Mouse (Mus musculus) brown adipose tissue, adult 24 weeks (tissue): ENCODE results near the gene Aco1. TPM values are rescaled to one million over a fixed set of nuclear protein-coding genes. Genes with fewer than 3 reads are reported as not detected.

ENCODE experiments used
- H3K27ac ChIP-seq: fragments of 200-500 bp; replicated peaks from 2 replicates; pipeline ENCODE4 v1.5.1; 2012; ENCODE audit warnings: low read depth, mild to moderate bottlenecking, low read length
- H3K4me1 ChIP-seq: fragments of 200-500 bp; 2 replicates; pipeline ENCODE4 v1.6.1; 2012; ENCODE audit warnings: low read length, mixed read lengths; ENCODE audit not compliant: control insufficient read depth, insufficient read depth, insufficient read length
- H3K4me3 ChIP-seq: fragments of 200-500 bp; 2 replicates; pipeline ENCODE4 v1.5.1; 2012; ENCODE audit warnings: low read depth, mild to moderate bottlenecking, low read length, moderate library complexity; ENCODE audit not compliant: insufficient read depth
- polyA plus RNA-seq: library from polyadenylated mRNA; stranded (reverse); fragments of >200 nt; gene quantifications from 2 replicates; pipeline ENCODE4 v1.2.4, GENCODE M21; 2012; ENCODE audit not compliant: missing spikeins, insufficient read depth, insufficient read length

The Aco1 gene
- polyA plus RNA-seq, 1 experiment = 101 TPM

DNA sequence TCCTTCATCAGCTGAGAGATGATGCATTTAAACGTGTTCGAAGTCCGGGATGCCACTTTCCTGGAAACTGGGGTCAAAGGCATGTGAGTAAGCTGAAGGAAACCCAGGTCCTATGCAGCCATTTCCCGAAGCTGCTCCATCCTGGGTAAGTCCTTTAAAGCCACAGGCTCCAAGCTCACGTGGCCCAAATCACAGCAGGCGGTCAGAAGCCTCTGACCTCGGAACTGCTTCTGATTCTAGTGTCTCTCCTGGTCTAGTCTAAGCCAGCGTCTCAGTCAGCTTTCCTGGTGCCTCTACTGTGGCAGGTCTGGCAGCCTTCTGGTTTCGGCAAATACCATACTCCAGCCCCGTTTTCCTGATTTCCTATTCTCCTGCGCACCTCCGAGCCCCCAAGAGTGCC is 77.6 kb downstream of the Aco1 start:
- no peak overlapping the region for H3K27ac ChIP-seq
- H3K4me1 ChIP-seq = no peaks in the 10 kb centered on the region
- H3K4me3 ChIP-seq = no peak overlapping the region

DNA sequence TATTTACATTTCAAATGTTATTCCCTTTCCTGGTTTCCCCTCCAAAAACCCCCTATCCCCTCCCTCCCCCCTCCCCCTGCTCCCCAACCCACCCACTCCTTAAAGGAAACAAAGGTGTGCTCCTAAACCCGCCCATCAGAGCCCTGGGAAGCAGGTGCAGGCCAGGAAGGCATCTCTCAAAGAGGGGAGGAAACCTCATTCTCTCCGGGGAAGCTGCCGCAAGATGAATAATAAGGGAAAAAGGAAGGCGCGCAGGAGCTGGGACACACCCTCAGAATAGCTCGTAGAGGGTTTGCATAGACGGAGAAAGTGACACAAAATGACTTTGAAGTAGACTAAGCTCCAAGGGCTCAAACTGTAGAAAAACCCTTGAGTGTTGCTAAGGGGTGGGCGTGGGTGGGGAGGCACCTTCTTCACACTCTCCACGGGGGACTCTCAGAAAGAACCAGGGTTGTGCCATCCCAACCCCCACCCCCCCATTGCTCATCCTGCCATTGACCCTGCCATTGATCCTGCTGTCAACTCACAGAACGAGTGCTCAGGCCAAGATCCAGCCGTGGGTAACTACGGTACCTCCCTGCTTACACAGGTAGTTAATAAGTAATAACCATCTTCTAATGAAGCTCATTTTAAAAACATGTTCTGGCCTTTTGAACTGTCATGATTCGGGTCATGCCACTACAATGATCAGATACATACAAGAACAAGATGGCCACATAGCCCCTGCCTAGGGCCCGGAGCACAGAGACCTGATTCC is 78.3 kb downstream of the Aco1 start:
- Histone ChIP-seq H3K27ac (no peak overlapping the region), H3K4me3 (no peak overlapping the region), H3K4me1 (no peaks in the 10 kb centered on the region)

DNA sequence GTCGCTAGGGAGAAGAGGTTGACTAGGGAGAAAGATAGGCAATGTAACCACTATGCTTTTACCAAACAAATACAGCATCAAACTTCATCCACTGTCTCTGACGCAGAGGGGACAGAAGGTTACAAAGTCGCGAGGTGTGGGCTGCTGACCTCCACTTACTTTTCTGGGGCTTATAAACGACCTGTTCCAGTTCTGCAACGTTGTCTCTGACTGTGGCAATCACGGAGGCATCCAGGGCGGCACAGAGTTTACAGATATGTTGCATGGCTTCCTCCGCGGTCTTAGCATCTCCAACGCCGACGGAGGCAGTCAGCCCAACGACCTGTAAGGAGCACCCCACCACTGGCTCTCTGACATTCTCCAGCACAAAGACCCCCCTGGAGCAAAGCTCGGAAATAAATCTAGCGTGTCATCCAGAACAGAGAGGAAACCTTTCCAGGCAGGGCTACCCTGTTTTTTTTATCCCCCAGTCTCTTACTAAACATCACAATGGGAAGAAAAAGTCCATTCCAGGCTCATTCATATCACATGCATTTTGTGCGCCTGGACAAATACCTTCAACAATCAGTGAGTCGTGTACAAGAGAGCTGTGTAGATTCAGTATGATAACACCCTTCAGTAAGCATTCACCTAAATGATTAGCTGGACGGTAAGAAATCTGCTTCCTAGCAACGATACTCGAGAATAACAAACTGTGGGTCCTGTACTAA is 79.2 kb downstream of the Aco1 start:
- H3K4me1 ChIP-seq = no peaks in the 10 kb centered on the region
- H3K27ac ChIP-seq = no peak overlapping the region
- no peak overlapping the region for H3K4me3 ChIP-seq

DNA sequence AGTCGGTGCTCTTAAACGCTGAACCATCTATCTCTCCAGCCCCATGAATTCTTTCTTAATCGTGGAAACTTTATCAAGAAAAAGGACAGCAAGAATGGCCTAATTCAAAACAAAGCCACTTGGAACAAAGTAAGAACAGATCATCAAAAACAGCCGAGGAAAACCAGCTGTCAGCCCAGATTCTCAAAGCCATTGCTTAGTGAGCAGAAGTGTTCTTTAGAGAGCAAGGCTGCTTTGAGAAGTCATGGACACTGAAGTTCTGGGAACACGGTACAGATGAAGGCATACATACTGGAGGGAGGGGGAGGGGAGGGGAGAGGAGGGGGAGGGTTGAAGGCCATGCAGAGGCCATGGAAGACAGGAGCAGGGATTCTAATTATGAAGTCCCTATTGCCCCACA is 83.2 kb downstream of the Aco1 start:
- no peak overlapping the region for H3K4me3 ChIP-seq
- no peaks in the 10 kb centered on the region for H3K4me1 ChIP-seq
- H3K27ac ChIP-seq = no peak overlapping the region

DNA sequence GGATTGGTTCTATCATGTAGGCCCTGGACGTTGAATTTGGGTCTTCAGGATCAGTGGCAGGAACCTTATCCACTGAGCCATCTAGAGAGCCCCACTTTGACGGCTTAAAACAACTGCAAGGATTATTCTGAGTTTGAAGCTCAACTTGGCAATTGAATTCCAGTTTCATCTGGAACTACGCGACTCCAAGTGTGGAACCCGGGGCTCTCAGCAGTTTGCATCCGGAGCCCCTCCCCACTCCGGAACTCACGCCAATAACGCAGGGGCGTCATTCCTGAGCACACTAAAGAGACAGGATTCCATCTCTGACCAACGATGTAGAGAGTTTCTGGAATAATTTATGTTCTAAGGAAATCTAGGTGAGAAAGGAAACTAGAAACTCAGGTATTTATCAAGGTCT is 84.2 kb downstream of the Aco1 start:
- no peak overlapping the region for H3K27ac ChIP-seq
- H3K4me3 ChIP-seq = no peak overlapping the region

DNA sequence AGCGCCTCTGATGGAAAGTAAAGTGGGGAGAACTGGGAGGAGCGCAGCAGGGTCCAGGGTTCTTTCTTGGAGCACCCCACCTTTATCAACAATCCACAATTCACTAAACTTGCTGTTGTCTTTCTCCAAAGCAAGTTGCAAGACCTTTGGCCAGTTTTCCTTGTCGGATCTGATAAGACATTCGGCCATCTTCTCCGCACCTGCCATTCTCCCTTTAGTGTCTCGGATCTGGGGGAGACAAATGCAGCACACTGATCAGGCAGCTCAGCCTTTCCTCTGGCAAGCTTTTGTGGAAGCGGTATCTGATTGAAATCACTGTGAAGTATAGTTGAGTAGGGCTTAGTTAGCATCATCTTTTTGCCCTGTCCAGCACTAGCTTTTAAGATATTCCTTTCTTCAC is 85.0 kb downstream of the Aco1 start:
- Histone ChIP-seq H3K4me1 (no peaks in the 10 kb centered on the region), H3K4me3 (no peak overlapping the region), H3K27ac (no peak overlapping the region)

More for the DNA sequence above, 84.2 kb downstream of the Aco1 start:
- no peaks in the 10 kb centered on the region for H3K4me1 ChIP-seq

DNA sequence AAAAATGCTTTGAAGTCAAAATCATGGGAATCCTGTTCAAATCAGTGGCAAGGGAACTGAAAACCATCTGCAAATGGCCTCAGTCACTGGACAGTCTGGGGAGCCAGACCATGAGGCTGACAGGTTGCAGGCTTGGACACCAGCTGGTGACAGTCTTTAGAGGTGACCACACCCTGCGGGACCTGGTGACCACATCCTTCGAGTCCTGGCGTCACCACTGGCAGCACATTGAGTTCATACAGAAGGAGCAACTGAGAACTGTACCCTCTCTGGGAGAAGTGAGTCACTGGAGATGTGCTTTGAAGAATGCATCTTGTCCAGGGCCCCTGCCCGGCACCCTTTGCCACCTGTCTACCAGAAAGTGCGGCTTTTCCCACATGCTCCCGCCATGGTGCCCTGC is 86.8 kb downstream of the Aco1 start:
- Histone ChIP-seq H3K27ac (no peak overlapping the region), H3K4me3 (no peak overlapping the region), H3K4me1 (no peaks in the 10 kb centered on the region)

DNA sequence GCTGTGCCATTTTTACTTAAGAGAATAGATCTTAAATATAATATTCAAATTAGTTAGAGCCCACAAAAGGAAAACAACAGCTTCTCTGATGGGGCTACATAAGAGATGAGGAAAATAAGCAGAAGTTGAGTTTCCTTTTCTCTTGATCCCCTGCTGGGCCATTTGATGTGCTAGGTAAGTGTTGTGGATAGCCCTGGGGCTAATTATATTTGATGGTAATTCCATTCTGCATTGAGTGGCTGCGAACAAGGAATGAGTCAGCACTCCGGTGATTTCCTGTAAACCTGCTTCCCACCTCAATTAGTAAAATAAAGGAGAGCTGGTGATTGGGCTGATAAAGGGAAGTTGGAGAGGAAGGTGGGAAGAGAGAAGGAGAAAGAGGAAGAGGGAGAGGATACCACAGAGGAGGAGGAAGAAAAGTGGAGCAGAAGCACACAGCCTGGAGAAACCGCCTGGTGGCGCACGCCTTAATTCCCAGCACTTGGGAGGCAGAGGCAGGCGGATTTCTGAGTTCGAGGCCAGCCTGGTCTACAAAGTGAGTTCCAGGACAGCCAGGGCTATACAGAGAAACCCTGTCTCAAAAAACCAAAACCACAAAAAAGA is 90.3 kb downstream of the Aco1 start:
- no peaks in the 10 kb centered on the region for H3K4me1 ChIP-seq
- no peak overlapping the region for H3K27ac ChIP-seq
- no peak overlapping the region for H3K4me3 ChIP-seq

DNA sequence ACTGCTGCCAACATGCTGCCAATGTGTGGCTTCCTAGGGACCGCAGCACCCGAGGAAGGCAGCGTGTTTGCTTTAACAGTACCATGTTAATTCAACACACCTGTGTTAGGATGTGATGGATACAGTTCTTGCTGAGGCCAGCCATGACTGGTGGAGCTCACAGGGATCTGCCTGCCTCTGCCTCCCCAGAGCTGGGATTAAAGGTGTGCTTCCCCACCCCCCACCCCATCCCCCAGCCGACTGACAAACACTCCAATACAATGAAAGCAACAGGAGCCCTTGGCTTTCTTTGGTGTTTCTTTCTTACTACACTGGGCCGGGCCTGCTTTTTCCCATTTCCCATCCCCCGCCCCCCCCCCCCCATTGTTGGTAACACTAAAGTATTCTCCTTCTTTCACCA is 91.4 kb downstream of the Aco1 start:
- Histone ChIP-seq H3K27ac (no peak overlapping the region), H3K4me1 (no peaks in the 10 kb centered on the region), H3K4me3 (no peak overlapping the region)

DNA sequence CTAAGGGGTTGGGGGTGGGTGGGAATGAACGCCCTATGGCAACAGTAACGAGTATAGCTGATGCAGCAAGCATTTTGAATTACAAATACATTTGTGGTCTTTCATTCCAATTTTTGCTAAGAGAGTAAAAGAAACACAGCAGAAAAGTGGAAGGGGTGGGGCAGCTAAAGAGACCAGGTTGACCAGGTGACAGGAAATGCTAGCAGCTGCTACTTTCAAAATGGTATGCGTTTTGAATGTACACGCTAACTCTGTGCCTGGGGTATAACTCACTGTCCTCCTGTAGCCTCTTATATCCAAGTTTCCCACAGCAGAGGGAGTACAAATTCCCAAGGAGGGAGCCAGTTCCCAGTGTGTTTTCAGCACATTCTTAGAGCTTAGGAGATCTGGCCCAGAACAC is 93.9 kb downstream of the Aco1 start:
- Histone ChIP-seq H3K4me1 (no peaks in the 10 kb centered on the region), H3K4me3 (no peak overlapping the region), H3K27ac (no peak overlapping the region)

DNA sequence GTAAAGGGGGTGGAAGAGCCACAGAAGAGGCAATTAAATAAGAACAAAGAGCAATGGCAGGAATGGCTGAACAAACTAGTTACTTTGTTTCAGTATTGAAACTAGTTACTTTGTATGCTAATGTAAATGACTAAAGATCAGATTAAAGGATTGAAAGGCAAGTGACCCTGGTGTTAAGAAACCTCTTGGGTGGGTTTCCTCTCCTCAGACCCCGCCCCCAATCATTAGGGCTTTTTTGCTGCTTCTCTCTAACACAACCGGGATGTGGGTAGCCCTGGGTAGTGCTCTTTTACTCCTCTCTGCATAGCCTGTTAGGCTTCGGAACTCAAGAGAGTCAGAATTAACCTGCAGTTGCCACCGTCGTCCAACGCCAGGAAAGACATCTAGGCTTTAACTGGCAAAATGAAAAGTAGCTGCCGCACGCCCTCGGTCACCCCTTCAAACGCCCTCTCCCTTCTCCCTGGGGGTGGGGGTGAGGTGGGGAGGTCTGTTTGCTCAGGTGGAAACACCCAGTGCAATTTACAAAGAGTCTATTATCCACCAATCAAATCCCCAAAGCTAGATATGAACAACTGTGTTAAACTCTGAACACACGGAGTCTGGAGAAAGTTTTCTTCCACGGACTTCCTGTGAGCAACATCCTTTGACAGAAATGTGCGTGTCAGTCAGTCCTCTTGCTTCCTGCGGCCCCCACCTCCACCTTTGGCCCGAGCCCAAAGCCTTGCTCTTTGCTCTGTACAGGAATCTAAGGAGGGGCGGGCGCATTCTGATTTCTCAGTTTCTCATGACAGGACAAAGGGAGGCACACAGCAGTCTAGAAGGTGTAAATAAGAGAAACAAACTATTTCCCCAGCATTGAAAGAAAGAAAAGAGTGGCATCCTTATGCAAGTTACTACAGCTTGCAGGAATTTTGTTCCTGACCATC is 95.9 kb downstream of the Aco1 start:
- peak overlapping the region; percentile 96 for H3K4me3 ChIP-seq
- peak overlapping the region; percentile 94 for H3K27ac ChIP-seq
- no peaks in the 10 kb centered on the region for H3K4me1 ChIP-seq

DNA sequence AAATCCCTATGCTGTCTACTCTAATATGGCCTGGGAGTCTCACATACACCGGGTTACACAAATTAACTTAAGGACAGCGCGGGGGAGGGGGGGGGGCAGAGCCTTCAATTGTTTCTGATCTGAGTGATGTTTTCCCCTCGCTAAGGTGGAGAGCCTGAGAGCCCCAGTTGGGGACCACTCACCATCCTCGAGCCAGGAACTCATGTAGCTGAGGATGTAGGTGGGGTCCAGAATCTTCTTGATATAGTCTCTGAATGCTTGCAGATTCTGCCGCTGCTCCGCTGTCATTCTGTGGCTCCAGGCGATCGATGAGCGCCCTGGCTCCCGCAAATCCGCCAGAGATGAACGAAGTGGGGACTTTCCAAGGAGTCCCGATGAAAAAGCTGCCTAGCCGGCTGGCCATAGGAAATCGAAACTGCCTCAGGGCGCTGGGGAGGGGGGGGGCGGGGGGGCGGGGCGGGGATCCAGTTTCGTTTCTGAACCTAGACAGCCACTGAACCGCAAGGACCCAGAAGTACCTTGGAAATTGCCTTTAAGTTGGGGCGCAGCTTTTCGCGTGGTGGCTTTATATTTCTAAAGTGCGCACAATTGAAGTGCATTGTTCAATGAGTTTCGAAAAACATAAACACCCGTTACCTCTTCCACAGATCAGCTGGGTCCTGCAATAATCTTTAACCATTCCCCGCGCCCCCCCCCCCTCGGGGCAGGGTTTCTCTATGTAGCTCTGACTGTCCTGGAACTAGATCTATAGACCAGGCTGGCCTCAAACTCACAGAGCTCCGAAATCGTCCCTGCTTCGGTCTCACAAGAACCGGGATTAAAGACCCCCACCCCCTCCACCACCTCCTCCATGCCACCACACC is 96.8 kb downstream of the Aco1 start, which contains the start of gene Ddx58:
Gene Ddx58 (minus strand): TSS at position 420 of the 863 bp plus-strand sequence.
- peak within 1 kb of the TSS; percentile 96 for H3K4me3 ChIP-seq
- peak within 1 kb of the TSS; percentile 94 for H3K27ac ChIP-seq
- no peaks in the 10 kb centered on the region for H3K4me1 ChIP-seq

DNA sequence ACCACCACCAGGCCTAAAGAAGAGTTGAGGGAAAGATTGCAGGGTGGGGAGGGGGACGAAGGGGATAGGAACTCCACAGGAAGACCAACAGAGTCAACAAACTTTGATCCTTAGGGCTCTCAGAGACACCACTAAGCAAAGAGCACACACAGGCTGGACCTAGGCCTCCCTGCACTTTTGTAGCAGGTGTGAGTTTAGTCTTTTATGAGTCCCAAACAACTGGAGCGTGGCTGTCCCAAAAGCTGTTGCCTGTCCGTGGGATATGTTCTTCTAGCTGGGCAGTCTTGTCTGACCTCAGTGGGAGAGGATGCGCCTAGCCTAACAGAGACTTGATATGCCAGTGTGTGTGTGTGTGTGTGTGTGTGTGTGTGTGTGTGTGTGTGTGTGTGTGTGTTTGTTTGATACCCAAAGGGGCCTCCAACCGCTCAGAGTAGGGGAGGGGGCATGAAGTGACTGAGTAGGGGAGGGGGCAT is 97.4 kb downstream of the Aco1 start:
- Histone ChIP-seq H3K27ac (0 out of 2 replicates have a peak overlapping the region, but pooled peaks have one; percentile 86), H3K4me3 (peak overlapping the region; percentile 96), H3K4me1 (no peaks in the 10 kb centered on the region)

DNA sequence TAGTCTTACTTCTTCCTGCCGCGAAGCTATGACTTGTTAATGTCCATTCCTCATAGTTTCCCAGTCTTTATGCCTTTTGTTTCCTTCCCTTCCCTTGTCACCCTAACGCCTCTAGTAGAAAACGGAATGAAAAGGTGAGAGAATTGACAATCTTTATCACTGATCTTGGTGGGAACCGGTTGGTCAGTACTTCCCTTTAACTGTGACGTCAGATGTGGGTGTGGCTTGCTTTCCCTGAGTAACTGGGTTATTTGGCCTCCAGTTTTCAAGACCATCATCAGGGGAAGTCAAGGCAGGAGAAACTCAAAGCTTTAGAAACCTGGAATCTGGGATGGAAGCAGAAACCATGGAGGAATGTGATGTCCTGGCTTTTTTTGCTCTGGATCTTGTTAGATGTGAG is 99.0 kb downstream of the Aco1 start:
- Histone ChIP-seq H3K27ac (no peak overlapping the region), H3K4me3 (no peak overlapping the region), H3K4me1 (no peaks in the 10 kb centered on the region)
